Mouse (Mus musculus) brain, embryonic 14.5 days (tissue): ENCODE measurements at regions not wholly inside any gene's neighbourhood (a gene's known extent, or its start where the extent isn't known, plus 50 kb on each side); places are given as distances from the start of the nearest gene placed in this dataset.

Experiments used
- CTCF ChIP-seq: fragments of 200-500 bp; IDR thresholded peaks from 2 replicates; pipeline ENCODE4 v1.5.1; 2012; ENCODE audit warnings: inconsistent platforms, mild to moderate bottlenecking, moderate library complexity, borderline replicate concordance; ENCODE audit not compliant: insufficient read depth, insufficient read length; ENCODE audit errors: extremely low read depth
- POLR2A ChIP-seq: fragments of 200-500 bp; IDR thresholded peaks from 2 replicates; pipeline ENCODE4 v1.6.1; 2012; ENCODE audit warnings: mild to moderate bottlenecking, inconsistent platforms, borderline replicate concordance; ENCODE audit not compliant: poor library complexity, insufficient read depth, insufficient read length, severe bottlenecking; ENCODE audit errors: extremely low read depth

DNA sequence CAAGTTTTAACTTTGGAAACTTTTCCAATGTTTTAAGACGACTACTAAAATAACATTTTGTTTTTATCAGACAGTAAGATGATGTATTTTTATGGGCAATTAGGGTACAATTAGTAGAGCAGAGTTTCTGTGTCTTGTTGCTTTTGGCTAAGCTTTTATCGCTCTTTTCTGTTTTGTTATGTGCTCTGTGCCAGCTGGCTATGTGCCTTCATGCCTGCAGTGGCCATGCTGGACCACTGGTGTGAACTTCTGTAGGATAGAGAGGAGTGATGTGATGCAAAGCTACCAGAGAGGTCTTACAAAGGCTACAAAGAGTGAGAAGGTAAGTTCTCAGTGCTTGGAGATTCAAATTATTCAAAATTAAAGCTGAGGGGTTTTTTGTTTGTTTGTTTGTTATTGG, 108.0 kb upstream of the Slc4a10 start:
- TF ChIP-seq CTCF (no peak), POLR2A (no peak)
